Mouse (Mus musculus) macrophage (primary cell): Measurements from ENCODE around the gene Hist1h2ag. TPM values are rescaled to one million over a fixed set of nuclear protein-coding genes. Genes with fewer than 3 reads are reported as not detected.

Experiments used
- H3K27ac ChIP-seq: fragments of 350-480 bp; formaldehyde crosslinking; 2 replicates; pipeline ENCODE4 v1.9.0; 2021
- H3K36me3 ChIP-seq: fragments of 350-480 bp; formaldehyde crosslinking; 2 replicates; pipeline ENCODE4 v1.9.0; 2021; ENCODE audit errors: inconsistent target
- H3K4me3 ChIP-seq: fragments of 350-480 bp; formaldehyde crosslinking; 2 replicates; pipeline ENCODE4 v1.9.0; 2021; ENCODE audit errors: inconsistent target
- H3K79me2 ChIP-seq: fragments of 350-480 bp; formaldehyde crosslinking; 2 replicates; pipeline ENCODE4 v1.9.0; 2021; ENCODE audit errors: inconsistent target
- WGBS: methylation state at CpG from one replicate; pipeline ENCODE4 v1.1.7; 2026; ENCODE audit warnings: inconsistent platforms; ENCODE audit not compliant: missing documents; 5-methylcytosine and 5-hydroxymethylcytosine counted together
- polyA plus RNA-seq: library from polyadenylated mRNA; stranded (reverse); fragments of 250-400 nt; gene quantifications from 3 replicates; pipeline ENCODE4 v1.2.4, GENCODE M21; 2018; ENCODE audit warnings: inconsistent platforms

The Hist1h2ag gene
- polyA plus RNA-seq, 1 experiment from 2014 or later = not detected

DNA sequence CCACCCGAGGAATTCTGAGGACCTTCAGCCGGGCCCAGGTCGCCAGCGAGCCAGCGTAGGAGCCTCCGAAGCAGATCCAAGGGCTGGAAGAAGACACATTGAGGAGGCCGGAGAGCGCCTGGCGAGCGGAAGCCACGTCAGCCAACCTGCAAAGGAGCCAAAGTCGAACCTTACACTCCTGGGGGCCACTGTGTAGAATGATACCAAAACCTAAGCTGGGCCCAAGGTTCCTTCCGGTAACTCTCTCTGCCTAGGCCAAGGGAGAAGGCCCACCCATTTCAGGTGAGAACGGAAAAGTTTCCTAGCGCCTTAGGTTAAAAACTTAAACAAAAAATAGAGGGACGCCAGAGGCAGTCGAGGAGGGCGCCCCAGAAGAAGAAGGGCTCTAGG is 35.6 kb downstream of the Hist1h2ag start:
- Histone ChIP-seq H3K27ac (no peak overlapping the region), H3K79me2 (no peaks in the 10 kb centered on the region), H3K36me3 (no peaks in the 10 kb centered on the region), H3K4me3 (no peak overlapping the region; the same call in 1 of the 2 replicates)
- 34% methylated on average over 18 of the region's 18 CpGs for WGBS

DNA sequence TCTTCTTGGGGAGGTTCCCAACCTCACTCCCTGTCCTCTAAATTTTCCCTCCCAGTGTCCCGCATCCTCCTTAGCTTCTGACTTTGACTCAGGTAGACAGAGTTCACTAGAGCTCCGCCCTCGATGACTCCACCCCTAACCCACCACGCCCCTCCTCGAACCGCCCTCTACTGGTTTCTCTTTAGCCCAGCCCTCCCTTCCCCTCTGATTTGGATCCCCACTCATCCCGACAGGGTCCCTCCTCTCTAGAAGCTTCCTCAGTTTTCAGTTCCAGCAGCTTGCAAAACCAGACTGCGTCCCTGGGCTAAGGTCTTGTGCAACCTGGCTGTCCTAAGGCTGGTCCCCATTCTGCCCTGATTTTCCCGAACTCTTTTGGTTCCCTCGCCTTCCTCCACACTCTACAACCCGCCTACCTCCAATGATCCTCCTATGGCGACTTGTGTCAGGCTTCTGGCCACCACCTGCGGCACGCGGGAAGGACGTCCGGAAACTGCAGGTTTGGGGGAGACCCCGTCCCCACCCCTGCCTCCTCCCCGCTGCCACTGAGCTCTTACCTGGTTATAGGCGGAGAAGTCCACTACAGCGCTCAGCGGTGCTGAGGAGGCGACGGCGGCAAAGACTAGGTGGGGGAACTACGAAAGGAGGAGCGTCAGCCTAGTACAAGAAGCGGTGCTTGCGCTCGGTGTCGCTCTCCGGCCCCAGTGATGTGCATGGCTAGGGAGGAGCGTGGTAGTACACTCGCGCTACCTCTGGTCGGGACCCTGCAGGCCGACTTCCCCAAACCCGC is 36.2 kb downstream of the Hist1h2ag start:
- Histone ChIP-seq H3K79me2 (no peaks in the 10 kb centered on the region), H3K36me3 (no peaks in the 10 kb centered on the region), H3K27ac (no peak overlapping the region), H3K4me3 (peak overlapping the region; percentile 45)
- 4% methylated on average over 38 of the region's 38 CpGs for WGBS

DNA sequence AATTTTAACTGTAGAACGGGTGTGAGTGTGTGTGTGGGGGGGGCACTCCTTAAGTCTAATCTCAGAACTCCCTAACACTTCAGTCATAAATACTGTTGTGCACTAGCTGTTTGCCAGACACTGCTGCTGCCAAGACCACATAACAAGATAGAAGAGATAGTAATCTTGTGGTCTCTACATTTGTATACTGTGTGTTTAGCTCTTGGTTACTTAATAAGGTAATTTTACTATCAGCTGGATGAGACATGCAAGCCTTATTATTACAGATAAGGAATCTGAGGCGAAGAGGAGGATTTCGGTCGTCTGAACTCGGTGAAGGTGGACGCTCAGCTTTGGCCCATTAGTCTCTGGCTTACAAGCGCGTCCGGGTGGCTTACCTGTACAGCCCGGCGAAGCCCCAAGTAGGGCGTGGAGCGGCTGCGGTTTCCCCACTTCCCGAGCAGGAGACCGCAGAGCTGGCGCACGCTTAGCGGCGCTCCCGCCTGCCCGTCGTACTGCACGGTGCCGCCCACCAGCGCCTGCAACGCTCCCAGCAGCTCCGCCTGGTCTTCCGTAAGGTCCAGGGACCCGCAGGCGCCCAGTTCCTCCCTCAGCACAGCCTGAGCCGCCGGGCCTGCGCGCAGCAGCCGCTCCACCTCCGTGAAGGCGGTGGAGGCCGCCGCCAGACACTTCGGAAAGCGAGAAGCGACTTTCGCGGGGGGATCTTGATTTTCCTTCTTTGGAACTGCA is 37.0 kb downstream of the Hist1h2ag start:
- H3K27ac ChIP-seq = no peak overlapping the region
- 2% methylated on average over 44 of the region's 45 CpGs for WGBS

DNA sequence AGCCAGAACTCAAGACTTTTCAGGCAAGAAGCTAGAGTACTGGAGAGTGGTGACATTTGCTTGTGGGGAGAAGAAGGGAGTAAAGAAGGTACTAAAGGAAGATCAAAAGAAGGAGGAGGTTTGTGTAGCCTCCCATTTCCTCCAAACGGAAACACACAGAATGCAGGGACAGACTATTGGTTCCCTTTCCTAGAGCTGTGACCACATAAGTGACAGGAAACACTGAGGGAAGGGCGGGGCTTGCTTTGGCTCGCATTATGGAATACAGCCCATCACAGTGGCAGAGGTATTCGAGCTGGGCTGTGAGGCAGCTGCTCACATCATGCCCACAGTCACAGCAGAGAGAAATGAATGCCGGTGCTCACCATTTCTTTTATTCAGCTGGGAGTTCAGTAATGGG is 40.9 kb downstream of the Hist1h2ag start:
- WGBS = 0% methylated on average over 5 of the region's 5 CpGs
- Histone ChIP-seq H3K4me3 (no peak overlapping the region), H3K27ac (peak overlapping the region; percentile 44), H3K36me3 (no peaks in the 10 kb centered on the region), H3K79me2 (no peaks in the 10 kb centered on the region)

More for the DNA sequence above, 37.0 kb downstream of the Hist1h2ag start:
- Histone ChIP-seq H3K79me2 (no peaks in the 10 kb centered on the region), H3K36me3 (no peaks in the 10 kb centered on the region), H3K4me3 (peak overlapping the region; percentile 45)

DNA sequence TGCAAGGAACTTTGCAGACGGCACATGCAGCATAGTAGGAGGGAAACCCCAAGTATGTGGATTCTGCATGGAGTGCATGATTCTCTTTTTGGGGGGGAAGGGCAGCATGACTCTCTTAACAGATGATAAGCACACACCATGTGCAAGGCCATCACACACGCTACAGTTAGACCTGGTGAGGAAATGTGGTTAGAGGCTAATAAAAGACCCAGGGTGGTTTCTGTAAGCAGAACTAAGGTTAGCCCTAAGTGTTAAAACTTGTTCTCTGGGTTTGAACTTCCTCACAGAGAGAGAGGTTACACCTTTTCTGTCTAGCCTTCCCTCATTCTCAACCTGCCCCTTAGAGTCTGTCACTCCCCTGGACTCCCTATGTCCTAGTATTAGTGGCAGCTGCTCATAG is 41.4 kb downstream of the Hist1h2ag start:
- Histone ChIP-seq H3K4me3 (no peak overlapping the region), H3K79me2 (no peaks in the 10 kb centered on the region), H3K27ac (peak overlapping the region; percentile 44), H3K36me3 (no peaks in the 10 kb centered on the region)
- 13% methylated on average over 2 of the region's 2 CpGs for WGBS

DNA sequence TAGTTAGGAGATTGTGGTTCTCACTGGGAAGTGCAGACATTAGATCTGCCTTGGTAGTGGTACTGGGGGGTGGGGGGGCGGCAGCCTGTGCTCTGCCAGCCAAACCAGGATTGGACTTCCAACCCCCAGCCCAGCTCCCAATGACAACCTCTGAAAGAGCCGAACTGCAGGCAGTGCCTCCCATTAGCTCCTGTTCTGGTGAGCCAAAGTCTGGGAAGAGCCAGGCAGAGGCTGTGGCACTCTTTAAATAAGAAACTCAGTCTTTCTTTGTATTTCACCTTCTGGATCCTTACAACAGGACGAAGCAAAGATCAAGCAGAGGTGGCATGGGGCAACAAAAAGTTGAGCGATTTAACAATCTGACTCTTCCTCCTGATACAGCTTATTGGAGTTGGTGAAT is 43.6 kb downstream of the Hist1h2ag start:
- H3K36me3 ChIP-seq = no peaks in the 10 kb centered on the region
- no peak overlapping the region for H3K4me3 ChIP-seq
- no peaks in the 10 kb centered on the region for H3K79me2 ChIP-seq
- 79% methylated on average over 4 of the region's 4 CpGs for WGBS
- no peak overlapping the region for H3K27ac ChIP-seq

DNA sequence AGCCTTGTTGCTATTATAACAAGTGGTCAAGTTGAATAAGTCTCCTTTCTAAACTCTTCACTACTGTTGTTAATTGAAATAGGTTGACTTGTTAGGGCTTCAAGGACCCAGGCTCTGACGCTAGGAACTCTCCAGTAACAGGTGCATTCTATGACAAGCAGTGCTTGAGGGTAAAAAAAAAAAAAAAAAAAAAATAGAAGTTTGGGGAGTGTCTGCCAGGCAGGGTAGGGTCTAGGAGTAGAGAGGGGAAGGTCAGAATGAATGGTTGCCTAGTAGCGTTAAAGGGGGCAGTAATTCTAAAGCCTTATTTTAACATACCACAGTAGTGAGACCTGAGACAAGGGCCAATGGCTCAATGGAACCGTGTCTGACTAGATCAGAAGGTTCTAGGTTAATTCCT is 44.3 kb downstream of the Hist1h2ag start:
- H3K36me3 ChIP-seq = no peaks in the 10 kb centered on the region
- no peak overlapping the region for H3K4me3 ChIP-seq
- H3K27ac ChIP-seq = no peak overlapping the region
- WGBS = 76% methylated on average over 3 of the region's 3 CpGs
- no peaks in the 10 kb centered on the region for H3K79me2 ChIP-seq

DNA sequence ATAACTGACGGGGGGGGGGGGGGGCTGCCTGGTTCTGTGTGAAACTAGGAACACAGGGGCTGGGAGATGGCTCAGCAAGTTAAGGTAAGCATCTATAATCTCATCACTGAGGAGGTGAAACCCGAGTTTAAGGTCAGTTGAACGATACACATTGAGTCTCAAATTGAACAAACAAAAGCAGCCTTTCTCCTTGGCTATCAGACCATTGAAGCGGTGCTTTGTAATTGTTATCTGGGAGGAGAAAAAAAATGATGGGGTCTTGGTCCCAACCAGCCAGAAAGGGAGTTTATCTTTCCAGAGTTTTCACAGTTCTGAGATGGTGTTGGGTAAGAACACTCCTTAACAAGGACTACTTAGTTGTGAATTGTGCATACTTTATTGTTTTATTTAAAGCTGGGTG is 44.9 kb downstream of the Hist1h2ag start:
- WGBS = 38% methylated on average over 4 of the region's 4 CpGs
- Histone ChIP-seq H3K79me2 (no peaks in the 10 kb centered on the region), H3K27ac (no peak overlapping the region), H3K36me3 (no peaks in the 10 kb centered on the region), H3K4me3 (no peak overlapping the region)

DNA sequence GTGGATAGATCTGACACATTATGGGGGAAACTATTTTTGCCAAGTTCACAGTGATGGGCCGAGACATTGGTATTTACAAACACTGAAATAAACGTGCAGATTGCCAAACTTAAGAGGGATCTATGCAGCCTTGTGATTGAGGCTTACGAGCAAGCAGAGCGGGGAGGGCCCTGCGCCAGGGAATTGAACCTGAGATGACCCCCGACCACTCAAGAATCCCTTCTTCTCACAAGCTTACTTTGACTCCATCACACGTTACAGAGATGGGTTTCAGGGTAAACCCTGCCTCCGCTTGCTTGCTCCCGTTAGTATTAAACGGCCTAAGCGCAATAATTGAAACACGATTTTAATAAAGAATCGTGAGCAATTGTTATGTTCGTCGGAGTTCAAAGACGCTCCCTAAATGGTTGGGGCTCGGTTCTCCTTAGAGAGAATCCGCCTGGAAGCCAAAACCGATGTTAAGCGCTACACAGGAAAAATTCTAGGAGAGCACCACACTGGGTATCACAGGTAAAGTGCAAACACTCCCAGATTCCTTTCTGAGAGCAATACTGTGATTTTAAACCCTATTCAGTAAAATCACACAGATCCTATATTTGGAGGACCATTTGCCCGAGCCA is 45.4 kb downstream of the Hist1h2ag start:
- WGBS = 39% methylated on average over 21 of the region's 21 CpGs
- Histone ChIP-seq H3K4me3 (peak overlapping the region; percentile 49; the same call in 1 of the 2 replicates), H3K79me2 (no peaks in the 10 kb centered on the region), H3K27ac (no peak overlapping the region), H3K36me3 (no peaks in the 10 kb centered on the region)

DNA sequence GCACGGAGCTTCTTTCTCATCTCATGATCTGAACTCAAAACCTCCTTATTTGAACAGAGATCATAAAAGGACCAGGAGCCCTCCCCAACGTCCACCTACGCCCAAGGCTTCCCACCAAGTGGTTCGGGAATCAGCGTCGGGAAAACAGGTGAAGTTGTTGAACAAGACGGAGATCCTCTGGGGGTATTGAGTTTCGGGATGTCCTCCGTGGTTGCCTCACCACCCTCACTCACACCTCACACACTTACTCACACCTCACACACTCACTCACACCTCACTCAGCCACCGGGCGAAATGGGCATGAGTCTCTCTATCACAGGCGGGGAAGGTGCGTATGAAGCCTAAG is 45.9 kb downstream of the Hist1h2ag start:
- 27% methylated on average over 13 of the region's 13 CpGs for WGBS
- no peaks in the 10 kb centered on the region for H3K79me2 ChIP-seq
- H3K36me3 ChIP-seq = no peaks in the 10 kb centered on the region
- peak overlapping the region; percentile 49 for H3K4me3 ChIP-seq
- H3K27ac ChIP-seq = no peak overlapping the region

DNA sequence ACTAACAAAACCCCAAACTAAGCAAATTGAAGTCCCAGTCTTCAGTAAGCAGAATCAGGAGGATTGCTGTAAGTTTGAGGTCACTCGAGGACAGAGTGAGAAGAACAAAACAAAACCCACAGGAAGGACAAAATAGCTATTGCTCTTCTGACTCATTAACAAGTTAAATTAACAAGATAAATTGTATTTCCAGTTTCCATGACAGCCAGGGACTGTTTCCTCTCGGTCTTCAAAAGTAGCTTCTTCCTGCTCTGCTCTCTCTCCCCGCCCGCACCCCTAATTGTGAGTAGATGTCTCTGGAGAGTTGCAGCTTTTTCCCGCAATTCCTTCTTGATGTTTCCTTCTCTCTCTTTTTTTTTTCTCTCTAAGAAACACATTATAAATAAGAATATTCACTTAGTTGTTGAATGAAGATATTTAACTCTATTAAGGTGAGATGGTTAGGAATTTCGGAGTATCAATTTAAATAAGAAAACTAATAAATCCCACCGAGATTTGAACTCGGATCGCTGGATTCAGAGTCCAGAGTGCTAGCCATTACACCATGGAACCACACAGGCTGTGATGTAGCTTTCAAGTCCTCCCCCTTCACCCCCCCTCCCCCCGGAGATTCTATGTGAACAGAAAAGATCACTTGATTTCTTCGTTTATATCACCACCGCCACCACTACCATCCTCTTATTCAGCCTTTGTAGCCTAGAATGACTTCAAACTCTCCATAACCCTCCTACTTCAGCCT is 46.5 kb downstream of the Hist1h2ag start:
- Histone ChIP-seq H3K27ac (no peak overlapping the region), H3K36me3 (no peaks in the 10 kb centered on the region), H3K4me3 (peak overlapping the region; percentile 49), H3K79me2 (no peaks in the 10 kb centered on the region)
- 13% methylated on average over 10 of the region's 12 CpGs for WGBS

DNA sequence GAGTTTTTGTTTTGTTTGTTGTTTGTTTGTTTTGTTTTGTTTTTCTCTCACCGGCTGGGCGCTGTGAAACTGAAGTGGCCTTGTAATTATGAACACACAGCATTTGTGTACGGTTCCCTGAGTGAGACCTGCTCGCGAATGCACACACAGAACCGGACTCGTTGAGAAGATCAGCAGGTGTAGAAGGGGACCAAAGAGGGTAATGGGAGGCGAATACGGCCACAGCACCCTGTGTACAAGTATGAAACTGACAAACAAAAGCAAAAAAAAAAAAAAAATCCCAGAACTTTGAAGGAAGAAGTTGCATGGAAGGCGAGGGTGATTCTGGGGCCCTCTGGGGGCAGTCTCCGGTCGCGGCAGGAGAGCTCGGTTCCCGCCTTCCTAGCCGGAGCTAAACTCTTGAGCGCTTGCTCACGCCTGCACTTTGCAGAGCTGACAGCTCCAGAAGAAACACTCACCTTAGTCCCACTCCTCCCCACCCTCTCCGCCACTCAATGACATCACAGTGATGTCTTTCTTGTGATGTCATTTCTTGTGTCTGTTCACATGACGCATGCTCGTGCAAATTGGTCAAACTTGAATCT is 47.3 kb downstream of the Hist1h2ag start:
- Histone ChIP-seq H3K36me3 (no peaks in the 10 kb centered on the region), H3K79me2 (no peaks in the 10 kb centered on the region), H3K4me3 (peak overlapping the region; percentile 49), H3K27ac (0 out of 2 replicates have a peak overlapping the region, but pooled peaks have one; percentile 5)
- WGBS = 2% methylated on average over 21 of the region's 21 CpGs

DNA sequence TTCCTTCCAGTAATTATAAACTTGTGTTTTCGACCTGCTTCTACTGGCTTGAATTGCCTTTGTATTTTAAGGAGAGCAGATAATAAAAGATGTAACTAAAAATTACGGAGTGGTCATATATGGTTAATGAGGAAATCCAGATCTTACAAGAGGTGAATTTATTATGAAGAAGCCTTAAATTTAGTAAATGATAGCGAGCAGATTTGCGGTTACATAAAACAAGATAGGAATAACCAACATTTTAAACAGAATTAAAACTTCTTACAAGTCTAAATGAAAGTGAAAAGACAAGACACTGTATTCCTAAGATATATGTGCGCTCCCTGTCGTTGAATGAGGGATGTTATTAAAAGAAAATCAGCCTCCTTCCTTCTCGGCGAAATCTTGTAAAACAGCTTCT is 47.8 kb downstream of the Hist1h2ag start:
- Histone ChIP-seq H3K36me3 (no peaks in the 10 kb centered on the region), H3K79me2 (no peaks in the 10 kb centered on the region), H3K4me3 (peak overlapping the region; percentile 49), H3K27ac (no peak overlapping the region)
- WGBS = 21% methylated on average over 8 of the region's 8 CpGs
